Mouse (Mus musculus) WW6 (cell line): ENCODE data around the gene Pom121l2.
"Not testable (repeated sequence)": the region's sequence is repeated elsewhere in the genome, so short reads cannot be mapped to it uniquely, and the experiment has no call there.

ENCODE experiments used
- DNase-seq: peaks from one replicate; pipeline ENCODE4 v3.0.0-alpha.2; 2013; ENCODE audit warnings: low read depth, low spot score

Gene Pom121l2

GRCm38 (mm10) chr13:22019934-22020835 lies 39.2 kb downstream of the Pom121l2 start:
- no peak for DNase-seq

GRCm38 (mm10) chr13:22020901-22021339 lies 39.9 kb downstream of the Pom121l2 start:
- DNase-seq, result no peak

GRCm38 (mm10) chr13:22021581-22021980 lies 40.6 kb downstream of the Pom121l2 start:
- DNase-seq, result no peak

GRCm38 (mm10) chr13:22022241-22022640 lies 41.2 kb downstream of the Pom121l2 start:
- DNase-seq, result no peak

- DNase-seq, result no peak
These were observed 45.4 kb downstream of the Pom121l2 start for GRCm38 (mm10) chr13:22026058-22027031.

GRCm38 (mm10) chr13:22028673-22029460 lies 47.9 kb downstream of the Pom121l2 start:
- no peak for DNase-seq

GRCm38 (mm10) chr13:22029928-22030327 lies 48.9 kb downstream of the Pom121l2 start:
- DNase-seq, result no peak

GRCm38 (mm10) chr13:22030493-22030892 lies 49.5 kb downstream of the Pom121l2 start:
- no peak for DNase-seq

- DNase-seq, result no peak
These were observed 52.9 kb downstream of the Pom121l2 start for GRCm38 (mm10) chr13:22033741-22034442.

GRCm38 (mm10) chr13:22034443-22035266 lies 53.7 kb downstream of the Pom121l2 start:
- DNase-seq, result no peak

GRCm38 (mm10) chr13:22035267-22036148 lies 54.5 kb downstream of the Pom121l2 start, which contains the start of the genes Hist1h2ah and Hist1h2bk:
Gene Hist1h2ah, minus strand, starts transcription at chr13:22035568.
Gene Hist1h2bk, plus strand, starts transcription at chr13:22035870.
- not testable (repeated sequence) for DNase-seq

- no peak for DNase-seq
These were observed 55.4 kb downstream of the Pom121l2 start for GRCm38 (mm10) chr13:22036149-22036956.

GRCm38 (mm10) chr13:22036986-22037385 lies 56.0 kb downstream of the Pom121l2 start:
- DNase-seq, result no peak

- DNase-seq, result no peak
These were observed 56.4 kb downstream of the Pom121l2 start for GRCm38 (mm10) chr13:22037415-22037814.
